Mouse (Mus musculus): ENCODE measurements at regions not wholly inside any gene's neighbourhood (a gene's known extent, or its start where the extent isn't known, plus 50 kb on each side); places are given as distances from the start of the nearest gene placed in this dataset.

DNA sequence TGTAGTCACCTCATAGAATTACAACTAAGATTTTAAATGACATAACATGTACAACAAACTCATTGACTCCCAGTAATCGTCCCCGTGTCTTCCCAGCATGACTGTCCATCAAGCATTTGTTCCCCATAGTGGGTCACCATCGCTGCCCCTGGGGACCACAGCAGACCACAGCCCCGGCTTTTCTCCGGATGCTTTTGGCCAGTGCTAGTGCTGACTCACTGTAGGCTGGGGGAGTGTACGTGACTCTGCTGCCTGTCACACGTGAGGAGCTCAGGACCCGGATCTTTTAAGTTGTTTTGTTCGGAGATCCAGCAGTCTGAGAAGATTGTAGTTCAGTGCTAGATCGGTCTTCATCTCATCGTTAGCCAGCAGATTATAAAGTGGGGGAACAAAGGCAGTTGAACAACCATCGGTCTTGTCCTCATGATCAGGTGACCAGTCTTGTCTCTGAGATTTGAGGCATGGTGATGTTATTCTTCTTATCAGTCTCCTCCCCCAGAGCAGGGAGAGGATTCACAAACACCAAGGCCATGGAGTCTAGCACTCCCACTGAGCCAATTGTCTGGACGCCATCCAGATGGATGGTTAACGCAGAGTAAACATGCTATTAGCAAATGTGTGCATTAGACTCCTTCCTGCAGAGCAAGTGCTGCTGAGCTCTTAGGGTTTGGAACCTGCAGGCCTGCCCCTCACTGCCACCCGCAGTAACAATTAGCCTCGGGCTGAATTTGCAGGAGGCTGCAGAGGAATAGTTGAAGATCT lies 87.2 kb upstream of the Tspan5 start:
- TF ChIP-seq USF1 (IDR thresholded peaks at IDR 0.05; ENCODE audit: low read depth), result peak; percentile 54
- TF ChIP-seq CTCF (IDR thresholded peaks at IDR 0.05; ENCODE audit: control insufficient read depth, insufficient read depth, insufficient read length), result no peak
- TF ChIP-seq CEBPB (IDR thresholded peaks at IDR 0.05; ENCODE audit: low read depth), result no peak
- TF ChIP-seq MAX (IDR thresholded peaks at IDR 0.05), result peak; percentile 51
- TF ChIP-seq MYOG (IDR thresholded peaks at IDR 0.05; ENCODE audit: control insufficient read depth, extremely low read depth, insufficient read length), result no peak

Data from C2C12 (cell line).